Mouse (Mus musculus): ENCODE measurements around the gene Lancl3.

Gene Lancl3

DNA sequence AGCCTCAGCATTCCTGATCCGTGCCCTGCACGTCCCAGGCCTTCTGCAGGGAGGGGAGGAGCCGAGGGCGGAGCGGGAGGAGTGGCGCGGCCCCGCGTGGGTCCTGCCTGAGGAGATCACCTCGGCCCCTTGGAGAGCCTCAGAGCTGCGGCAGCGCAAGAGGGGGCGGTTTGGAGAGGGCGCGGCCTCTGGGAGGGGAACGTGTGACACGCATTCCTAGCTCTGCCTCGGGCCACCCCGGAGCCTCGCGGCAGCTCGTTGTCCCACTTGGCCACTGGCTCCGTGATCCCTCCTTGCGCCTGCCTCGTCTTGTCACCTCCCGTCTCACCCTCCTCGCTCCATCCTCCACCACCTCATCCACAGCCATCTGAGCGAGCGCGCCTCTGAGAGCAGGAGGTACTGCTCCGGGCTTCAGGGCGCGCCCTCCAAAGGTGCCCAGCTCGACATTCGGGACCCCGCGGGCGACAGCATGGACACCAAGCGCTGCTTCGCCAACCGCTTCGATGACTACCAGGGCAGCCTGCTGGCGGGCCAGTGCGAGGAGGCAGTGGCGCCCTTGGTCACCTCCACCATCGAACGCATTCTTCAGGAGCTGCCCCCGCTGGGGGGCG is at the start of gene Lancl3:
Lancl3 (plus strand) TSS at position 142 of the 611 bp plus-strand sequence.
- DNase-seq (ENCODE audit: low spot score), result peak; percentile 2

DNA sequence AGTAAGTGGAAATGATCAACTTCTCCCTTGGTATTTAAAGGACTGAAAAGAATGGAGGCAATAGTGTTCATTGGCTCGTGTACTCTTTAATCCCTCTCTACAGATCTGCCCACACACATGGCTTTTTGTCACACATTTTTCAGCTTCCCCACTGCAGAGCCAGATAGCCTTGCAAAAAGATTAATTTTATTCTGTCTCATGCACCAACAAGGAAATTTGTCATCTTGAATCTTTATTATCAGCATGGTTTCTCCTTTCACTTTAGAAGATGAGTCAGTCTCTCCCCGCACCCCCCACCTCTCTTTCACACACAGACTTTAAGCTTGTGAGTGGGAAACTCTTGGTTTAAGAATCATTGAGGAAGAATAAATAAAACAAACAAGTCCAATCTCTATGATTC is 20.7 kb upstream of the Lancl3 start:
- no peak for DNase-seq (ENCODE audit: low spot score)

DNA sequence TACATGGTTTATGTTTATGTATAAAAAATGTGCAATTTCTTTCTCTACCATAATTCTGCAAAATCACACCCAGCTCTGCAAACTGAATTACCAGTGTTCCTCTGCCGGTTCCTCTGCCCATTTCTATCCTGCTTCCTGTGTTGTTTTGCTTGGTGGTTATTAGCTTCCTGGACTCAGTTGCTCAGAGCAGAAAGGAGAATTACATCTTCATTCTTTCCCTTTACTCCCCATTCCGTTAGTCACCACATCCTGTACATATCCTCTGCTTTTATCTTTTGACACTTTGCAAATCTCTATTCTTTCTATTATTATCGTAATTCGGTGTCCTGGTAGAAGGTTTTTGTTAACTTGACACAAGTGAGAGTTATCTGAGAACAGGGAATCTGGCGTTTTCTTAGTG is 18.1 kb upstream of the Lancl3 start:
- DNase-seq (ENCODE audit: low spot score), result no peak

DNA sequence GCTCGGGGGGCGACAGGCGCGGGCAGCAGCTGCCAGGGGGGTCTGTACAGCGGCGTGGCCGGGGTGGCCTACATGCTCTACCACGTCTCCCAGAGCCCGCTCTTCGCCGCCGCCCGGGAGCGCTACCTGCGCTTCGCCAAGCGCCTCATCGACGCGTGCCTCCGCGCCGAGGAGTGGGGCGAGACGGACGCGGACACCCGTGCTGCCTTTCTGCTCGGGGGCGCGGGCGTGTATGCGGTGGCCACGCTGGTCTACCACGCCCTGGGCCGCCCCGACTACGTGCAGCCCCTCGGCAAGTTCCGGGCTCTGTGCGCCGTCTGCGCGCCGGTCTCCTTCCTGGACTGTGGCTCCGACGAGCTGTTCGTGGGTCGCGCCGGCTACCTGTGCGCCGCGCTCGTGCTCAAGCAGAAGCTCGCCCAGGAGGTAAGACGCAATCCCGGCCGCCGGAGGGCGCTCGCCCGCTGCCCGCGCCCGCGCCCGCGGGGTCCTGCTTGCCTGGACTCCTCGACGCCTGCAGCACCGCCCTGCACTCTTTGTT is 747 bp downstream of the Lancl3 start:
- DNase-seq (ENCODE audit: low spot score), result peak; percentile 1

DNA sequence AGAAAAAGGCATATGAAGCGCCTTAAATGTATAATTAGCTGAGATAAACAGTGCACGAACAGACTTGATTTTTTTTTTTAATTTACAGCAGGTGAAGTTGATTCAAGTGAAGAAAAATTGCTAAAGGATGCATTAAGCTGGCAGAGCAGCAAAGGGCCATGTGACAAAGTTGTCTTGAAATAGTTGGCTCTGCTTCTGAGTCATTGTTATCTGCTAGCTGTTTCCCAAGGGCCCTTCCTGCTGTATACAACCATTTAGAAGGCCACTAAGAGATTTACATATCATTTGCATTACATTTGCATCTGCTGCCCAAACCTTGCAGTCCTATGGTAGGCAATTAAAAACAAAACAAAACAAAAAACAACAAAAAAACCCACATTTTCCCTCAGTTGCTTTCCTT is 2.3 kb downstream of the Lancl3 start:
- DNase-seq (ENCODE audit: low spot score), result no peak

DNA sequence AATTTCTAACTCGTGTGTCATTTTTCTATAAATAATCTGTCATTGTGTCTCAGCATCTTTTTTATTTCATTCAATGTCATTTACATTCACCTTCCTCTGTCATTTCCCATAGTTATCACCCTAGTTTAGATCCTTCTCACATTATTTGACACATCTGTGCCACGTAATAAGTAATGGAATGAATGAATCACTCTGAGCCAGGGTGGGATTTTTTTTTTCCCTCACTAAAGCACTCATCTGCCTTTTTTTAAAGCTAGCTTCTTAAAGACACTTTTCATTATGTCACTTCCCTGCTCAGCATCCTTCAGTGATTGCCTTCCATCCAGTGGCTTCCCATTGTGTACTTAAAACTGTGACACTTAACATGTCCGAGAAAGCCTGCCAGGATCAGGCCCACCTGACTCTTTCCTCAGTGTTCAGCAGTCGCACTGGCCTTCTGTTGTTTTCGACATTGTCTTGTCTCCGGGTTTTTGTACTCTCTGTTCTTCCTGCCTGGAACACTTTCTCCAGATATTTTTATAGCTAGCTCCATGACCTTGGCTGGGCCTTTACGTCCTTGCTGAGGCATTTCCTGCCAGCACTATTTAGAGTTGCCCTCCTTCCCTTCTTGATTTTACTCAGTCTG is 3.2 kb downstream of the Lancl3 start:
- DNase-seq (ENCODE audit: low spot score), result no peak

DNA sequence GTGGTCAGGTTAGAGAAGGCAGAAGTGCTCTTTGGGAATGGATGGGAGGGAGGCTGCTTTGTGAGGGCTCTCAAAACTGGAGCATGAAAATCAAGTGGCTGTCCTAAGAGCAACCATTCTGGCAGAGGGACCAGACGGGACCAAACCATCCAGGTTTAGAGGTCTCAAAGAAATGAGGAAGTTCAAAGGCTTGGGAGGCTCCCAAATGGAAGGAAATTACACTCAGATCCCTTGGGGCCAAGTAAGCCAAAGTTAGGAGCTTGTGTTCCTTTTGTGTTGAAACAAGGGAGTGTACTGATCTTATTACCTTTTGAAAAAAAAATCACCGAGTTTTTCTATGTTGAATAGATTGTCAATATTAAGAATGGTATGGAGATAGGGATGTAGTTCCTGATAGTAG is 5.4 kb downstream of the Lancl3 start:
- no peak for DNase-seq (ENCODE audit: low spot score)

DNA sequence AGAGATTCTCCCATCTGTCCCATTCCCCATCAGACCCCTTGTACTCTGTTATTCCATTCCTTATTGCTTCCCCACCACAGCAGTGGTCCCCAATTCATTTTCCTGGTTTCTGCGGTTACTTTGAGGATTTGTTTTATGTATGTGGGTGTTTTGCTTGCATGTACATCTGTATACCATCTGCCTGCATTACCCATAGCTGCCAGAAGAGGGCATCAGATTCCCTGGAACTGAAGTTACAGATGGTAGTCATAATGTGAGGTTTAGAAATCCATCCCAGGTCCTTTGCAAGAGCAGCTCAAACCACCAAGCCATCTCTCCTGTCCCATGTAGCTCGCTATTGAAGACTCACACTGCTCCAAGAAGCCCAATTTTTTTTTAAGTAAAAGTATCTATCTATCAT is 16.5 kb downstream of the Lancl3 start:
- no peak for DNase-seq (ENCODE audit: low spot score)

GRCm38 (mm10) chrX:9219570-9219969 is 19.9 kb downstream of the Lancl3 start:
- DNase-seq (ENCODE audit: low spot score), result no peak

- DNase-seq (ENCODE audit: low spot score), result no peak
Measured at GRCm38 (mm10) chrX:9221206-9221605, 21.5 kb downstream of the Lancl3 start.

DNA sequence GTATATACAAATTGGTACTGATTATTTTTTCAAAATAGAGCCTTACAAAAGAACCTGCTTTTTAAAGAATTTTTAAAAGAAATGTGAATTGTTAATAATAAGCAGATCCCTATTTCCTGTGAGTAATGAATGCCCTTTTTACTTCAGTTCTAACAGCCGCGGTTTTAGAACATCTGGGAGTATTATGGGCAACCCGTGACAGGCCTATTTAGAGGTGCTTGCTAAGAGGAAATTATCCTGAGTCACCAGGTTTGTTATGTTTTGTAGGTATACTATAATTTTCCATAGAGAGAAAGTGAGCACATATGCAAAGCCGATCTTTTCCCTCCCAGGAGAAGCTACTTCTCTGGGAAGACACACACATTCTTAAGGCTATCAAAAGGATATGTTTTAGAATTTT is 22.0 kb downstream of the Lancl3 start:
- no peak for DNase-seq (ENCODE audit: low spot score)

DNA sequence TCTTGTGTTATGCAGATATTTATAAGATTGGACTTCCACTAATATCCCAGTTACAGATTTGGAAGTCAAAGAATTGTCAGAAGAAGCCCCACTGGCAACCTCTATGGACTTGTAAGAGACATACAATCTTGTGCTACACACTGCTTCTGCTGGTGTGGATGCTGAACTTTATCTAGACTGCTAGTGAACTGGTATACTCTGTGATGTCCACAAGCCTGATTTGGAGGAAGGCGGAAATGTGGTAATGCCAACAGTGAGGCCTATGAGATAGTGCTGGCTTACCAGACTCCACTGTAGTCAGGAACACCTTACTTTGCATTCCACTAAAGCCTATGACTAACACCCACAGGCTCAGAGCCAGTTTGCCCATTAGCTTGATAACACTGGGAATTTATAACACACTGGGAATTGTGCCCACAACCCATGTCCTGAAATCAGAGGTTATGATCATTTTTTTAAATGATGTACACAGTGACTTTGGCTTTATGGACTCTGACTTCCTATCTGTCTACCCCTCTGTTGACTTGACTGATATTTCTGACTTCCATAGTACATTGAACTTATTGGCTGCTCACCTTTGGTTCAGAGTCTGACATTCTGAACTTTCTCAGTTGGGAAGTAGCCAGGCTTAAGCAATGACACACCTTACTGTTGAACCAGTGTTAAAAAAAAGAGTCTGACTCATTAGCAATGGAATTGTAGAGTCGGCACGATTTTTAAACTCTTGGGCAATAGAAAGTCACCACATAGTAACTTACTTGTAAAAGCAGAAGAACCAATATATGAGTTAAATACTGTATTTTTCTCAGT is 22.9 kb downstream of the Lancl3 start:
- no peak for DNase-seq (ENCODE audit: low spot score)

GRCm38 (mm10) chrX:9227105-9227504 is 27.4 kb downstream of the Lancl3 start:
- DNase-seq (ENCODE audit: low spot score), result no peak

GRCm38 (mm10) chrX:9240737-9241591 is 41.3 kb downstream of the Lancl3 start:
- DNase-seq (ENCODE audit: low spot score), result no peak

DNA sequence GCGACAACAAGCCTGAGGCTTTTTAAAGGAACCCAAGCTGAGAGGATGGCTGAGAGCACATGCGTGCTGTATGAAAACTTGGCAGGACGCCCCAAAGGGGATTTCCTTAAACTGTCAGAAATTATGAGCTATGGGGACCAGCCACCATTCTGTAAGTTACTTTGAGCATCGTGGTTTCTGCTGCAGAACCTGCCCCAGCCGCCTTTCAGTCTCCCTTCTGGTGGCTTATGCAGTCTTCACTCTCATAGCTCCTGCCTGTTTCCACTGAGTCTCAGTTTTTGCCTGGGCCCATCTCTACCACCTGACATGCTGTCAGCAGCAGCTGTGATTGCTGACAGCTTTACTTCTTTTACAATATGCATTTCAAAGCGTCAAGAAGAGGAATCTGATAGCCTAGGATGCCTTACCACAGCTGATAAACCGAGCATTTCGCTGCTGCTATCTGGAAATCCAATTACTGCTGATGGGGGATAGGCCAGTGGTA is 43.7 kb downstream of the Lancl3 start:
- DNase-seq (ENCODE audit: low spot score), result no peak

- peak; percentile 1 for DNase-seq (ENCODE audit: low spot score)
Measured at GRCm38 (mm10) chrX:9244603-9245336, 45.1 kb downstream of the Lancl3 start.

DNA sequence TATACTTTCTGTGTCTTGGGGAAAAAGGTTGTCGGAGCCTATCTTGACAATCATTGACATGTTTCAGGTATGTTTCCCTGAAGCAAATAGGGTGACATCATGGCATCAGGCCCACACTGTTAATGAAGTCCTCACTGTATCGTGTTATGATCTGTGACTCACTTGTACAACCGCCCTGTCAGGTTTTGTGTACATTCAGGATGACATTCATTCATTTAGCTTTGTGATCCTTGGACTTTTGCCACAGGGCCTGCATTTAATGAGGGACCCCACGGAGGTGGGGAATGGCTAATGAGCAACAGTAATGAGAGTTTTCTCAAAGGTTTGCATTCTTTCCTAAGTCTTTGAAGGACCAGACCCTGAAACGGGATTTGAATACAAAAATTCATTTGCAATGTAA is 49.2 kb downstream of the Lancl3 start:
- no peak for DNase-seq (ENCODE audit: low spot score)

- no peak for DNase-seq (ENCODE audit: low spot score)
Measured at GRCm38 (mm10) chrX:9253990-9254389, 54.3 kb downstream of the Lancl3 start.

- DNase-seq (ENCODE audit: low spot score), result no peak
Measured at GRCm38 (mm10) chrX:9254901-9255300, 55.2 kb downstream of the Lancl3 start.

DNA sequence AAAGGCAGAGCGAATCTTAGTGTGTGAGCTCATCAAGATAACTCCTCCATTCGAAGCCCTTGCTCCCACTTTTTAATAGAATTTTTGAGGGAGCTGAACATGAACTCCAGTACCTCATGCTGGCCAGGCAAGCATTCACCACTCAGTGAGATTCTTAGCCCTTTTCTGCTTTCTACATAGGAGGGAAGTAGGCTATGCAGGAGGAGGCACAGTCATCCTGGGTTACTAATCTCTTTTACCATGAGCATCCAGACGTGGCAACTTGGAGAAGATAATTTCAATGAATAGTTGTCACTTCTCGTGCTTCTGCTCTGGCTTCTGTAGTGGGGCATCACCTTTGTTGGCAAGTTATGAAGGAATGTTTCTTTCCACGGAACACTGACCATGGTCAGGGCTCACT is 57.1 kb downstream of the Lancl3 start, which contains the start of gene Gm14862:
Gm14862 (minus strand) TSS at position 134 of the 400 bp plus-strand sequence.
- DNase-seq (ENCODE audit: low spot score), result no peak

DNA sequence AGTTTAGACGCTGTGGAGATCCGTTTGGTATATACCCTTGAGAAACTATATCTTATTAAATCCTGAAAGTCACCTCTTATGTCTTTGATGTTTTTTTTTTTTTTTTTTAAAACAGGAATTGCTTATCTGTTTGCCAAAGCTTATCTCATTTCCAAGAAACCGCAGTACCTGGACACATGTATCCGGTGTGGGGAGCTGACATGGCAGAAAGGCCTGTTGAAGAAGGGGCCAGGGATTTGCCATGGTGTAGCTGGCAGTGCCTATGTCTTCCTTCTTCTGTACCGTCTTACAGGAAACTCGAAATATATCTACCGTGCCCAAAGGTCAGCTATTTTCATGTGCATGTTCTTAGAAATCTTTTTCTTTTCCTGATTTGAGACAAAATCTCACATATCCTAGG is 58.1 kb downstream of the Lancl3 start:
- DNase-seq (ENCODE audit: low spot score), result no peak

Measured in yolk sac, embryonic 10.5 days (tissue).